8 mouse cellular contexts compared by ENCODE assay signal in the genomic region with DNA sequence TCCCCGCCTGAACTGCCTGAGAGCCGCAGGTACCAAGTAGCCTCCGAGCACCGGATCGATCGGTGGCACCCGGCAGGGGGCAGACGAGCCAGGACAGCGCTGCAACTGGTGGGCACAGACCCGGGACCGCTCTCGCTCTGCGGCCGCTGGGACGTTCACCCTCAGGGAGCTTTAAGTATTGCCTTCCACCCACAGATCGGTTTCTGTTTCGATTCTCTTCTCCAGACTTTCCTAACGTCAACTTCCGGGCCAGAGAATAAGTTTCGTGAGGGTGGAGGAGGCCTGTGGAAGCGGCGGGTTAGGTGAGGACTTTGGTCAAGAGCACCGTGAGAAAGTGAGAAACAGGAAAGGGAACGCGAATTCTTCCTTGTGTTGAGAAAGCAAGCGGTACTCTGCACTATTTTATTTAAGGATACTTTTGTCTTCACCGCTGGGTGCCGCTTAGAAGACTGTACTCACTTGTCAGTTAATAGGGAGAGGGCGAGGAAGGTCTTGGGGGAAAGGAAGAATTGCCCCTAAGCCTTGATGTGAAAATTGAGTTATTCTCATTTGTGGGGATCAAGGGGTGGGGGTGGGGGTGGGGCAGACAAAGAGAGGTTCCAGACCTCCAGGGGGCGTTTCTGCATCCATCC. TPM values are rescaled to one million over a fixed set of nuclear protein-coding genes. Genes with fewer than 3 reads are reported as not detected.
DNase-seq lines count a peak whose midpoint lies in the region; ATAC-seq and TF ChIP-seq lines count a peak whose summit lies in the region.

A gene (minus strand): TSS at position 242 of the 632 bp plus-strand sequence.

- no peaks in the 10 kb centered on the region for H3K79me3 ChIP-seq in C2C12 (ENCODE audit: low read depth)

- ATAC-seq in erythroblast, adult 5-6 weeks (replicated peaks; ENCODE audit: low FRiP score, poor library complexity, severe bottlenecking): peak; percentile 81
- peak; percentile 87 for ATAC-seq in heart, embryonic 16.5 days (replicated peaks; ENCODE audit: extremely low read depth, insufficient read depth, low FRiP score)

- H3K9ac ChIP-seq in heart, embryonic 16.5 days (ENCODE audit: low read length): peak within 1 kb of the TSS; percentile 73

- peak; percentile 69 to 91 for DNase-seq in adrenal gland, adult (ENCODE audit: inconsistent age in 2 of 2, low spot score in 1 of 2)
- DNase-seq in kidney, postnatal 14 days: peak; percentile 77
- peak; percentile 27 for DNase-seq in right cerebral cortex, postnatal 25 days
- peak; percentile 47 to 52 for DNase-seq in urinary bladder, postnatal 36 days (ENCODE audit: low spot score in 2 of 2)

- no peaks in the 10 kb centered on the region for H3K9me3 ChIP-seq in heart, embryonic 16.5 days (replicated peaks; ENCODE audit: control insufficient read depth, low read length)

- H3K4me3 ChIP-seq in C2C12 (ENCODE audit: insufficient read depth, poor library complexity, severe bottlenecking): peak within 1 kb of the TSS; percentile 15
- peak within 1 kb of the TSS; percentile 68 for H3K4me3 ChIP-seq in heart, embryonic 16.5 days (ENCODE audit: low read length)
- peak within 1 kb of the TSS; percentile 90 for H3K4me3 ChIP-seq in macrophage (ENCODE audit: inconsistent target)

- H3K36me3 ChIP-seq in C2C12 (ENCODE audit: control insufficient read depth, insufficient read depth) (no peaks in the 10 kb centered on the region), macrophage (ENCODE audit: inconsistent target) (no peaks in the 10 kb centered on the region; the same call in 1 of the 2 replicates)
- no peaks in the 10 kb centered on the region for H3K36me3 ChIP-seq in heart, embryonic 16.5 days (ENCODE audit: control insufficient read depth, insufficient read depth)

- peak within 1 kb of the TSS; percentile 73 for H3K4me2 ChIP-seq in heart, embryonic 16.5 days (ENCODE audit: low read depth, low read length)

- H3K79me2 ChIP-seq in C2C12 (ENCODE audit: control insufficient read depth, insufficient read depth) (no peaks in the 10 kb centered on the region), macrophage (ENCODE audit: inconsistent target) (peaks cover 47% of the 10 kb centered on the region)

- peak within 1 kb of the TSS; percentile 31 for H3ac ChIP-seq in C2C12 (ENCODE audit: control insufficient read depth, insufficient read length, low read depth)

- peaks cover 4% of the 10 kb centered on the region for H3K4me1 ChIP-seq in heart, embryonic 16.5 days (ENCODE audit: control insufficient read depth, insufficient read depth, low read length)

- H3K27ac ChIP-seq in heart, embryonic 16.5 days (ENCODE audit: low read length): peak within 1 kb of the TSS; percentile 76
- peak within 1 kb of the TSS; percentile 72 for H3K27ac ChIP-seq in macrophage

- TF ChIP-seq CTCF in C2C12 (IDR thresholded peaks at IDR 0.05; ENCODE audit: control insufficient read depth, insufficient read depth, insufficient read length): peak; percentile 35

- WGBS in heart, embryonic 16.5 days: 1% methylated on average over 30 of the region's 30 CpGs
- WGBS in macrophage (ENCODE audit: missing documents): 2% methylated on average over 30 of the region's 30 CpGs

- H3K27me3 ChIP-seq in C2C12 (ENCODE audit: control insufficient read depth, insufficient read depth, insufficient read length): no peaks in the 10 kb centered on the region
- no peaks in the 10 kb centered on the region for H3K27me3 ChIP-seq in heart, embryonic 16.5 days (ENCODE audit: control insufficient read depth, insufficient read depth, low read length)

TF ChIP-seq in C2C12, 6 proteins besides CTCF, POLR2A, EP300 and RAD21:
- TF ChIP-seq CEBPB (IDR thresholded peaks at IDR 0.05; ENCODE audit: low read depth) (no peak), USF1 (IDR thresholded peaks at IDR 0.05; ENCODE audit: low read depth) (no peak), MYOG (IDR thresholded peaks at IDR 0.05; ENCODE audit: control insufficient read depth, extremely low read depth, insufficient read length) (no peak), MYOD1 (IDR thresholded peaks at IDR 0.05; ENCODE audit: control insufficient read depth, insufficient read length, low read depth) (no peak), MAX (IDR thresholded peaks at IDR 0.05) (no peak), FOSL1 (IDR thresholded peaks at IDR 0.05; ENCODE audit: insufficient read depth, low read length, poor library complexity, severe bottlenecking) (no peak)

RNA-seq across cellular contexts. Expression of the gene that starts here (rescaled TPM):
- polyA plus RNA-seq in C2C12 (2012; fragmentation: generic; extraction: Trizol) (0.07 TPM), macrophage (2018) (26.5 to 58.3 TPM (median 35.8 TPM) in 3 replicates)
- total RNA-seq in erythroblast, adult 5-6 weeks (2015; ENCODE audit: low replicate concordance): 26.3 and 28.8 TPM in 2 replicates
- total RNA-seq in erythroblast, adult 5-6 weeks (2017; ENCODE audit: low replicate concordance): 39.8 and 51.7 TPM in 2 replicates
- 2.2 and 3.2 TPM in 2 replicates for polyA plus RNA-seq in heart, embryonic 16.5 days (2015; fragmentation: Nextera tagmentation; extraction: Ambion mirVana)
- total RNA-seq in macrophage (2018; cell fraction: chromatin; rRNA removed): 1,000 to 10,000 TPM in 5 of 26 experiments, 100 to 1,000 TPM in 17, 10 to 100 TPM in 4; 65.5 to 4,302 (median 346) TPM
- 100 to 1,000 TPM in 16 of 26 experiments, 10 to 100 TPM in 10; 36.8 to 389 (median 148) TPM for total RNA-seq in macrophage (2018; cell fraction: cytosol; rRNA removed)
- total RNA-seq in macrophage (2018; cell fraction: nucleus; rRNA removed): 1,000 to 10,000 TPM in 6 of 26 experiments, 100 to 1,000 TPM in 18, 10 to 100 TPM in 2; 70.3 to 3,273 (median 400) TPM

Comparison
In these comparisons a context has a peak if more than half of its experiments do, and no peak if none do; other contexts are left out.
1. Peak in every context shown above with its lines: DNase-seq, ATAC-seq, H3K4me3 ChIP-seq and H3K27ac ChIP-seq.
2. H3K4me3 ChIP-seq: peak in every context shown above with its lines; median percentile 90 in macrophage; 68 in heart, embryonic 16.5 days; 15 in C2C12.
3. DNase-seq: peak in every context shown above with its lines; median percentile 80 in adrenal gland, adult; 77 in kidney, postnatal 14 days; 50 in urinary bladder, postnatal 36 days; 27 in right cerebral cortex, postnatal 25 days.